9 mouse cellular contexts compared by ENCODE assay signal in genomic region chr8:84291688-84292087, GRCm38 (mm10). TPM values are rescaled to one million over a fixed set of nuclear protein-coding genes. Genes with fewer than 3 reads are reported as not detected.
A peak's percentile ranks its signal among the peaks of the same experiment; 100 is the strongest.
DNase-seq lines count a peak whose midpoint lies in the region; ATAC-seq lines count a peak whose summit lies in the region.
"Had no signal": no experiment of that assay in that cellular context is flagged by ENCODE, and none has a peak within 500 bp of the region (broad histone marks: within the 10 kb centered on the region; RNA-seq: fewer than 3 reads in every experiment).

No protein-coding gene starts in this region.

- H3K9me3 ChIP-seq in forebrain, embryonic 14.5 days (replicated peaks; ENCODE audit: control insufficient read depth, low read length) = no peaks in the 10 kb centered on the region
- no peaks in the 10 kb centered on the region for H3K9me3 ChIP-seq in forebrain, embryonic 15.5 days
- no peaks in the 10 kb centered on the region for H3K9me3 ChIP-seq in midbrain, embryonic 14.5 days (ENCODE audit: control insufficient read depth, low read length)
- no peaks in the 10 kb centered on the region for H3K9me3 ChIP-seq in midbrain, embryonic 15.5 days
- H3K9me3 ChIP-seq: stomach, embryonic 15.5 days had no signal

- H3K4me3 ChIP-seq in forebrain, embryonic 14.5 days (ENCODE audit: low read depth, low read length) = no peak overlapping the region
- H3K4me3 ChIP-seq in forebrain, embryonic 15.5 days = no peak overlapping the region
- no peak overlapping the region for H3K4me3 ChIP-seq in midbrain, embryonic 14.5 days (replicated peaks; ENCODE audit: low read depth, low read length)
- H3K4me3 ChIP-seq in midbrain, embryonic 15.5 days = no peak overlapping the region
- H3K4me3 ChIP-seq: stomach, embryonic 15.5 days had no signal

- H3K9ac ChIP-seq in forebrain, embryonic 14.5 days (ENCODE audit: low read length) = no peak overlapping the region
- no peak overlapping the region for H3K9ac ChIP-seq in forebrain, embryonic 15.5 days (replicated peaks)
- H3K9ac ChIP-seq in midbrain, embryonic 14.5 days (replicated peaks; ENCODE audit: low read length) = no peak overlapping the region
- H3K9ac ChIP-seq in midbrain, embryonic 15.5 days = no peak overlapping the region
- H3K9ac ChIP-seq: stomach, embryonic 15.5 days had no signal

- DNase-seq in forebrain, embryonic 14.5 days (ENCODE audit: low spot score) = peak; percentile 83
- DNase-seq in midbrain, embryonic 14.5 days = peak; percentile 88
- peak; percentile 64 for DNase-seq in adrenal gland, postnatal 25 days
- DNase-seq in embryo, embryonic 11 days = peak; percentile 75
- DNase-seq in left cerebral cortex, postnatal 14 days (ENCODE audit: low spot score in 2 of 2) = peak; percentile 45 to 69
- peak; percentile 51 to 69 for DNase-seq in right cerebral cortex, postnatal 10 days (ENCODE audit: low spot score in 2 of 2)

- H3K27ac ChIP-seq in forebrain, embryonic 14.5 days (ENCODE audit: low read depth, low read length) = no peak overlapping the region
- no peak overlapping the region for H3K27ac ChIP-seq in forebrain, embryonic 15.5 days (replicated peaks)
- no peak overlapping the region for H3K27ac ChIP-seq in midbrain, embryonic 14.5 days (replicated peaks; ENCODE audit: low read depth, low read length)
- H3K27ac ChIP-seq in midbrain, embryonic 15.5 days = no peak overlapping the region
- H3K27ac ChIP-seq: stomach, embryonic 15.5 days had no signal

- intact Hi-C loops in left cerebral cortex, postnatal 14 days (cut with DNase I) = loop anchor here (1.0 to 5.0 kb wide), 2 partner anchors 66 to 104 kb away; partner anchors contain the start of gene Nanos3

- 24% methylated on average over 8 of the region's 8 CpGs for WGBS in forebrain, embryonic 14.5 days
- 23% methylated on average over 8 of the region's 8 CpGs for WGBS in forebrain, embryonic 15.5 days
- 24% methylated on average over 8 of the region's 8 CpGs for whole genome bisulfite sequencing in midbrain, embryonic 14.5 days
- WGBS in midbrain, embryonic 15.5 days = 29% methylated on average over 8 of the region's 8 CpGs

- no peaks in the 10 kb centered on the region for H3K36me3 ChIP-seq in forebrain, embryonic 14.5 days (ENCODE audit: control insufficient read depth, insufficient read depth, low read length)
- no peaks in the 10 kb centered on the region for H3K36me3 ChIP-seq in forebrain, embryonic 15.5 days
- no peaks in the 10 kb centered on the region for H3K36me3 ChIP-seq in midbrain, embryonic 14.5 days (ENCODE audit: control insufficient read depth, insufficient read depth, low read length)
- no peaks in the 10 kb centered on the region for H3K36me3 ChIP-seq in midbrain, embryonic 15.5 days (replicated peaks)
- H3K36me3 ChIP-seq: stomach, embryonic 15.5 days had no signal

- H3K4me2 ChIP-seq in forebrain, embryonic 14.5 days (ENCODE audit: low read length) = no peak overlapping the region
- no peak overlapping the region for H3K4me2 ChIP-seq in forebrain, embryonic 15.5 days (replicated peaks)
- H3K4me2 ChIP-seq in midbrain, embryonic 14.5 days (ENCODE audit: low read length) = no peak overlapping the region
- no peak overlapping the region for H3K4me2 ChIP-seq in midbrain, embryonic 15.5 days
- H3K4me2 ChIP-seq: stomach, embryonic 15.5 days had no signal

- ATAC-seq in forebrain, embryonic 14.5 days = no peak
- ATAC-seq in forebrain, embryonic 15.5 days (replicated peaks) = no peak
- no peak for ATAC-seq in midbrain, embryonic 14.5 days (ENCODE audit: low FRiP score, low TSS enrichment)
- no peak for ATAC-seq in midbrain, embryonic 15.5 days (replicated peaks)

- no peaks in the 10 kb centered on the region for H3K27me3 ChIP-seq in forebrain, embryonic 14.5 days (replicated peaks; ENCODE audit: control insufficient read depth, insufficient read depth, low read length)
- H3K27me3 ChIP-seq in forebrain, embryonic 15.5 days = no peaks in the 10 kb centered on the region
- no peaks in the 10 kb centered on the region for H3K27me3 ChIP-seq in midbrain, embryonic 14.5 days (ENCODE audit: control insufficient read depth, insufficient read depth, low read length)
- no peaks in the 10 kb centered on the region for H3K27me3 ChIP-seq in midbrain, embryonic 15.5 days (replicated peaks)
- H3K27me3 ChIP-seq: stomach, embryonic 15.5 days had no signal

- H3K4me1 ChIP-seq in forebrain, embryonic 14.5 days (ENCODE audit: control insufficient read depth, insufficient read depth, low read length) = no peaks in the 10 kb centered on the region
- no peaks in the 10 kb centered on the region for H3K4me1 ChIP-seq in forebrain, embryonic 15.5 days
- no peaks in the 10 kb centered on the region for H3K4me1 ChIP-seq in midbrain, embryonic 14.5 days (ENCODE audit: control insufficient read depth, insufficient read depth, low read length)
- H3K4me1 ChIP-seq in midbrain, embryonic 15.5 days = no peaks in the 10 kb centered on the region
- H3K4me1 ChIP-seq: stomach, embryonic 15.5 days had no signal

RNA-seq across cellular contexts. Expression of gene Ccdc130, which starts 21.5 kb away (rescaled TPM):
- 27.6 and 28.9 TPM in 2 replicates for polyA plus RNA-seq in forebrain, embryonic 14.5 days (2014; fragmentation: Nextera tagmentation; extraction: Ambion mirVana)
- polyA plus RNA-seq in forebrain, embryonic 15.5 days (2015; fragmentation: Nextera tagmentation; extraction: Ambion mirVana) = 24.5 and 27.6 TPM in 2 replicates
- polyA plus RNA-seq in midbrain, embryonic 14.5 days (2014; fragmentation: Nextera tagmentation; extraction: Ambion mirVana) = 25.5 and 26.2 TPM in 2 replicates
- polyA plus RNA-seq in midbrain, embryonic 15.5 days (2015; fragmentation: Nextera tagmentation; extraction: Ambion mirVana) = 22.8 and 26.6 TPM in 2 replicates
- 15.0 and 24.8 TPM in 2 replicates for total RNA-seq in adrenal gland, postnatal 25 days (2021)
- total RNA-seq in left cerebral cortex, postnatal 14 days (2021) = 10 to 100 TPM; 24.6 to 26.0 TPM

RNA-seq across cellular contexts. Expression of gene Mri1, which starts 34.6 kb away (rescaled TPM):
- polyA plus RNA-seq in forebrain, embryonic 14.5 days (2014; fragmentation: Nextera tagmentation; extraction: Ambion mirVana) = 43.6 and 48.8 TPM in 2 replicates
- 53.3 and 58.8 TPM in 2 replicates for polyA plus RNA-seq in forebrain, embryonic 15.5 days (2015; fragmentation: Nextera tagmentation; extraction: Ambion mirVana)
- polyA plus RNA-seq in midbrain, embryonic 14.5 days (2014; fragmentation: Nextera tagmentation; extraction: Ambion mirVana) = 39.9 and 40.2 TPM in 2 replicates
- polyA plus RNA-seq in midbrain, embryonic 15.5 days (2015; fragmentation: Nextera tagmentation; extraction: Ambion mirVana) = 49.4 and 50.9 TPM in 2 replicates
- 31.3 and 45.3 TPM in 2 replicates for total RNA-seq in adrenal gland, postnatal 25 days (2021)
- total RNA-seq in left cerebral cortex, postnatal 14 days (2021) = 10 to 100 TPM; 18.4 to 21.8 TPM

RNA-seq across cellular contexts. Expression of gene D8Ertd738e, which starts 42.2 kb away (rescaled TPM):
- polyA plus RNA-seq in forebrain, embryonic 14.5 days (2014; fragmentation: Nextera tagmentation; extraction: Ambion mirVana) = 266 and 329 TPM in 2 replicates
- polyA plus RNA-seq in forebrain, embryonic 15.5 days (2015; fragmentation: Nextera tagmentation; extraction: Ambion mirVana) = 233 and 252 TPM in 2 replicates
- polyA plus RNA-seq in midbrain, embryonic 14.5 days (2014; fragmentation: Nextera tagmentation; extraction: Ambion mirVana) = 261 and 282 TPM in 2 replicates
- 225 and 244 TPM in 2 replicates for polyA plus RNA-seq in midbrain, embryonic 15.5 days (2015; fragmentation: Nextera tagmentation; extraction: Ambion mirVana)
- 261 and 266 TPM in 2 replicates for total RNA-seq in adrenal gland, postnatal 25 days (2021)
- total RNA-seq in left cerebral cortex, postnatal 14 days (2021) = 100 to 1,000 TPM; 140 to 144 TPM

RNA-seq across cellular contexts. Expression of gene Zswim4, which starts 54.8 kb away (rescaled TPM):
- 22.6 and 26.9 TPM in 2 replicates for polyA plus RNA-seq in forebrain, embryonic 14.5 days (2014; fragmentation: Nextera tagmentation; extraction: Ambion mirVana)
- polyA plus RNA-seq in forebrain, embryonic 15.5 days (2015; fragmentation: Nextera tagmentation; extraction: Ambion mirVana) = 41.1 and 42.8 TPM in 2 replicates
- polyA plus RNA-seq in midbrain, embryonic 14.5 days (2014; fragmentation: Nextera tagmentation; extraction: Ambion mirVana) = 28.7 and 35.6 TPM in 2 replicates
- polyA plus RNA-seq in midbrain, embryonic 15.5 days (2015; fragmentation: Nextera tagmentation; extraction: Ambion mirVana) = 33.2 and 33.3 TPM in 2 replicates
- total RNA-seq in adrenal gland, postnatal 25 days (2021) = 41.3 and 44.1 TPM in 2 replicates
- 10 to 100 TPM; 14.1 to 15.0 TPM for total RNA-seq in left cerebral cortex, postnatal 14 days (2021)
